Mouse (Mus musculus) testis, adult 2 months (tissue): Measurements from ENCODE around the gene Krt18.
"Not testable (repeated sequence)": the region's sequence is repeated elsewhere in the genome, so short reads cannot be mapped to it uniquely, and the experiment has no call there.

Source experiments
- CTCF ChIP-seq: fragments of 200-500 bp; IDR thresholded peaks from 2 replicates; pipeline ENCODE4 v1.5.1; 2012; ENCODE audit warnings: low read depth, mild to moderate bottlenecking, inconsistent platforms, low read length, moderate library complexity; ENCODE audit not compliant: control insufficient read depth, insufficient read depth, insufficient replicate concordance
- POLR2A ChIP-seq: fragments of 200-500 bp; IDR thresholded peaks from 2 replicates; pipeline ENCODE4 v1.6.1; 2012; ENCODE audit warnings: low read depth, mild to moderate bottlenecking, inconsistent platforms, low read length, moderate library complexity; ENCODE audit not compliant: control insufficient read depth

- not testable (repeated sequence) for TF ChIP-seq POLR2A, CTCF
Observed at GRCm38 (mm10) chr15:102079924-102080323, 51.9 kb downstream of the Krt18 start.
